Mouse (Mus musculus): ENCODE data around the gene Man1a.

The Man1a gene

DNA sequence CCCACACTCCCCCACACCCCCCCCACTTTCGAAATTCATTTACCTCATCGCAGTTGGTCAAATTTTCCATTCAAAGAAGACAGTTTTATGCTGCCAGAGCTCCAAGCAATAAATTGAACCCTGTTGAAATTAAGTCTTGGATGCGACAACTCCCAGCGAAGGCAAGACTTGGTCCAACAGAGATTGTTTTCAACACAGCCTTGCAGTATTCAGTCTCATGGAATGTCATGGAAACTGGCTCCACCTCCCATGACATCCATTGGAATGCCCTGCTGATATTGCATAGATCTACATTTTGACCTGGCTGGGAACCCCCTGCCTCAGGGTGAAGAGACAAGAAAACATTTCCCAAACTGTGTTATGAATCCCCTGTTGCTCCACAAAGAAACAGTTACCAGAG lies at the start of gene Man1a:
TSS of gene Man1a (minus strand) at position 190 of the 400 bp plus-strand sequence.
- peak; percentile 5 for DNase-seq (ENCODE audit: low spot score)

DNA sequence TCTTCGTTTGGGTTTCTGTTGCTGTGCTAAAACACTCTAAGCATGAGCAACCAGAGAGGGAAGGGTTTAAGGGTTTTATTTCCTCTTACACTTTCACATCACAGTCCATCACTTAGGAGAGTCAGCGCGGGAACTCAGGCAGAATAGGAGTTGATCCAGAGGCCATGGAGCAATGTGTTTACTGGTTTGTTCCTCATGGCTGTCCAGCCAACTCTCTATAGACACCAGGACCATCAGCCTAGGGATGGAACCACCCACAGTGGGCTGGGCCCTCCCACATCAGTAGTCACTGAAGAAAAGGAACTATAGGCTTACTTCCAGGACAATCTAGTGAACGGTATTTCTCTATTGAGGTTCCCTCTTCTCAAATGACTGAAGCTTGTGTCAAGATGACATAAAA lies 45.4 kb upstream of the Man1a start:
- DNase-seq (ENCODE audit: low spot score), result no peak

DNA sequence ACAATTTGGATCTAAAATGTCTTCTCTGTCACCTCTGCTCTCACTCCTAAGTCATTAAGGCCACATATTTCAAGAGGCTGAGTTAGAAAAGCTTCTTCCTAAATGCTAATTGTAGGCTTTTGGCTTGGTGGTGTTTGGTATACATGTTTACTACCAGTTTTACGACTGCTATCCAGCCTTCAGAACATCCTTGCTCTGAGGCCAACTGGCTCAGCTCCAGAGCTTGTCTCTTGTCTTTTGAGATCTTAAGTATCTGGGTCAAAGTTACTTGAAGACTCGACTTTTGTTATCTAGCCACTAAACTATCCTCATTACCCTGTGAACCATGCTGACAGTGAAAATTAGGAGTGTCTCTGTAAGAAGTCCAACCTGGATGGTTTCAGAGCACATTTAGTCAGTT lies 44.0 kb upstream of the Man1a start:
- DNase-seq (ENCODE audit: low spot score), result peak; percentile 36

DNA sequence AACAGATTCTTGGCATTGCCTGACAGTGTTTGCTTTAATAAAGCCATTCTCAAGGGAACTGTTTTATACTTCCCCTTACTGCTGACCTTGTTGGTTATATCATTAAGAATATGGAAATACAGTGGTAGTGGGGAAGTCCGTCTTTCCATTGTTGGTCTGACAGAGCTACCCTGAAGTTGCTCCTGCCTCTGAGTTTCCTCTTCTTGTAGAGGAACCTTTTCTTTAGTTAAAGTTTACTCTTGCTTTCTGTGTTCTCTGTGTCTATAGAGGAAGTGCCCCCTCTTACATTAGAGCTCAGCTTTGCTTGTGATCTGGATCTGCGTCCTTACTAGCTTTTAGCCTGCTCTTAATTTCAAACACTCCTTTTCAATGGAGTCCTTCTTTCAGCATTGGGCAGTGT lies 42.9 kb upstream of the Man1a start:
- DNase-seq (ENCODE audit: low spot score), result no peak

DNA sequence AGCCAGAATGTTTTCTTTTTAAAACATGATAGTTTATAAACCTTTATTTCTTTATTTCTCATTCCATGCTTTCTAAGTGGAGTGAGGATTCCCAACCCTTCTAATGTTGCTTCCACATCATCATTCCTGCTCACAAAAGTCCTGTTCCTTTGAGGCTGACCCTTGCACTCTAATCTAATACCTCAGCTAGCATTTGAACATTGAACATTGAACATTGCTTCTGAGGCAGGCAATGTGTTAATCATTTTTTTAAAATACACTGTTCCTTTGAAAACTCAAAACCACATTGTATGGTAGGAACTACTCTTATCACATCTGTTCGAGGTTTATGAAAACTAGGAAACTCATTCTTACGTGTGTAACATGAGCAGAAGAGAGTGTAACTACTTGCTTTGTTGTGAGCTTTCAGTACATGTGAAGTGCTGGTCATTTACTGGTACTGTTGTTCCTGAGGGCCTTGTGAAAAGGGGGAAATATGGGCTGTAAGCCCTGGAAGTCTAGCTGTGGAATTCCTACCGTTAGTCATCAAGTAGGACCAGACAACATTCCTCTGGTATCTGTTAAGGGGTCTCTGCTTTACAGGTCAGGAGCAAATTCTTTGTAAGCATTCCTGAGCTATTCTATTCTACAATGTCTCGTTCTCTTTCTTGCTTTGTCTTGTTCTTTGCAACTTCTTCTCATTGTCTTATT lies 42.0 kb upstream of the Man1a start:
- DNase-seq (ENCODE audit: low spot score), result no peak

DNA sequence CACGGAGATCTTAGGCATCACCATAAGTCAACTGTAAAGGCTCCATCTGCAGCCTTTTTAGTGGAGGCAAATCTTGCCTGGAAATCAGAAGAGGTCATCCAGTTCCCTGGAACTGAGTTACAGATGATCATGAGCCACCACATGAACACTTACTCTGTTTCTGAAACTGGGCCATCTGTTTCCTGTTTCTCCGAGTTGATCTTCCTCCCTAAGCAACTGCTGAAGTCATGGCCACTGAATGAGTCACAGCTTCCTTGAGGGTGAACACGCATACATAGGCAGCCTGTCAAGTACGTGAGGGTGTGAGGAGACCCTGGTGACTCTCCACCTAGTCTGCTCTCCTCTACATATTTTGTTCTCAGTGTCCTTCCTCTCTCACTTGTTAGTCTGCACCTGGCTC lies 41.4 kb upstream of the Man1a start:
- DNase-seq (ENCODE audit: low spot score), result no peak

DNA sequence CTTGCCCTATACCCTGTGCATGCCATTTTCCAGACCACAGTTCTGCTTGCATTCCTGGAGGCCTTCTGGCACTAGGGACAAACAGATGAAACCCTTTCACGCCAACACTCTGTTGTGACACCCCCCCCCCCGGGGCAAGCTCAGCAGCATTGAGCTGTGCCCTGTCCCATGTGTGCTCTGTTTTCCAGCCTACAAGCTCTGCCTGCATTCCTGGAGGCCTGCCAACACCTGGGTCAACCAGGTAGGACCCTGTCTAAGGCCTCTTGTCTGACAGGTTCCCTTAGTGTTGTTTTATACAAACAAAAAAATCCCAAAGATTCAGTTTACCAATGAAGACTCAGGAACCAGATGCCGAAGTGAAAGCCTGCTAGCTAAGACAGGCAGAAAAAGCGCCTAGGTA lies 27.3 kb upstream of the Man1a start:
- no peak for DNase-seq (ENCODE audit: low spot score)

DNA sequence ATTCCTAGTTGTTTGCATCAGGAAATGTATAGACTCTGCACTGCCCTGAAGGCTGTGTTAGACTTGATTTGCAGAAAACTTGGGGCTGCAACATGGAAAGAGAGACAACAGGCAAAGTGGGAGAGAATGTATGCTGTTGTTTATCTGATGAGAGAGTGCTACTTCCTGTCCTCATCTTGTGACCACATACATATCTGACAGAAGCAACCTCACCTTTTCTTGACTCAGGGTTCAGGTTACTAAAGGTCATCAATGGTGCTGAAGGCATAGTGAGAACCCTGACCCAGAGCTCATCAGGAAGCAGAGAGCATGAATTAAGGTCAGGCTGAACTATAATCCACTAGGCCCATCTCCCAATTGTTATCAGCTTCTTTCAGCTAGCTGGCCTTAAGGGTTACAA lies 15.7 kb upstream of the Man1a start:
- no peak for DNase-seq (ENCODE audit: low spot score)

DNA sequence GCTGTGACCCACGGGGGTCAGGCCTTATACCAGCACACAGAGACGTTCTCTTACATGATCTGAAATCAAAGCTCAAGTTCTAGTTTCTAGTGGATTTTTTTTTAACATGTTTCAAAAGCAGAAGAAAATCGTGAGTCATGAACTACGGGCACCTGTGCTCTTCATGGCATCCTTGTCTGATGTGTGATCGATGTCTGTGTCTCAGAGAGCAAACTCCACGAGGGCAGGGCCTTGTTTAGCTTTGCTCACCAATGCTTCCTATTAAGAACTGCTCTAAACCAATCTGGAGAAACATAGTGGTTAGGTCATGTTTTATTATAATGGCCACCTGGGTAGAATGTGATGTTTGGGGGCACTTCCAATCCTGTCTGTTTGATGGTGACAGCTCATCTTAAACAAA lies 13.5 kb upstream of the Man1a start:
- no peak for DNase-seq (ENCODE audit: low spot score)

DNA sequence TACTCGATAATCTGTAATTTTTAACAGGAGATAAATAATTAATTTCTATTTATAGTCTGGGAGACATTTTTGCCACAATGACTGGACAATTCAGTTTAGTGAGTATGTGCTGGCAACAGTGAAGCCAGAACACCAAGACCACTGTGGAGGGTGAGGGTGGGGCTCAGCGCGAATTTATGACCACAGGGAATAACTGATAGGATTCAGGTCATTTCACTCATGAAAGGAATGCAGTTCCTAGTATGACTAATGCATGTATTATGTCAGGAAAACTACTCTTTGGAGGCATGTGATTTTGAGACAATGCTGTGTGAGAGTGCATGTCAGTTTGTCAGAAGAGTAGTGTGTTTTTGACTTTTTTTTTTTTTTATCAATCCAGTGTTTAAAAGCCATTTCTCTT lies 10.9 kb upstream of the Man1a start:
- no peak for DNase-seq (ENCODE audit: low spot score)

DNA sequence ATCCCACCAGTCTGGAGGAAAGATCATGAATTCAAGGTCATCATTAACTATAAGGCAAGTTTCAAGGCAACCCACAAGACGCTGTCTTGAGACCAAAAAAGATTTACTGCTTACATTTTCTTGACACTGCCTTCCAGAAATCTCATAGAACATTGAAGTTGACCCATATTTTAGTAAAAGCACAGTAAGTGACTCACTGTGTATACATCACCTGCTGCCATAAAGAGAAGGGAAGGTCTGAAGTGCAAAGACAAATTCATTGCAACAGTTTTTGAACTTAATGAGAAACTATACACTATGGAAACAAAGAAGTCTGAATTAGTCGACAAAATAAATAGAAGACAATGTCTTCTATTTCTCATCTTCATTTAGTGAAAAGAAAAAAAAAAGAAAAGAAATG lies 8.7 kb upstream of the Man1a start:
- no peak for DNase-seq (ENCODE audit: low spot score)

DNA sequence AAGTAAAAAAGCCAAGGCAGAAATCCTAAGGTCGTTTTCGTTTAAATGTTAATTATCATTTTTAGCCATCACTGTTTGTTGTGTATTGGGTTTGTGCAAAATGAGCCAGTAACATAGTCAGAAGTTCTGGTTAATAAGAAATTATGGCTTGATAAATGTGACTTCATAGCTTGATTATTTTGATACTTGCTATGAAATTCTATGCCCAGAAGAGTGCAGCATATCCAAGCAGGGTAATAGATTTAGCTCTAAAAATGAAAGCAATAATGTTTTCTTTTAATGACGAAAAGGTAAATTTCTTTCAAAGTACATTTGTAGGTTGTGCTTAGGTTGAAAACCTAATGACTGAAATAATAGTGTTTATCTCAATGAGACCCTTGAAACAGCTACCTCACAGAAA lies 596 bp upstream of the Man1a start:
- DNase-seq (ENCODE audit: low spot score), result no peak

DNA sequence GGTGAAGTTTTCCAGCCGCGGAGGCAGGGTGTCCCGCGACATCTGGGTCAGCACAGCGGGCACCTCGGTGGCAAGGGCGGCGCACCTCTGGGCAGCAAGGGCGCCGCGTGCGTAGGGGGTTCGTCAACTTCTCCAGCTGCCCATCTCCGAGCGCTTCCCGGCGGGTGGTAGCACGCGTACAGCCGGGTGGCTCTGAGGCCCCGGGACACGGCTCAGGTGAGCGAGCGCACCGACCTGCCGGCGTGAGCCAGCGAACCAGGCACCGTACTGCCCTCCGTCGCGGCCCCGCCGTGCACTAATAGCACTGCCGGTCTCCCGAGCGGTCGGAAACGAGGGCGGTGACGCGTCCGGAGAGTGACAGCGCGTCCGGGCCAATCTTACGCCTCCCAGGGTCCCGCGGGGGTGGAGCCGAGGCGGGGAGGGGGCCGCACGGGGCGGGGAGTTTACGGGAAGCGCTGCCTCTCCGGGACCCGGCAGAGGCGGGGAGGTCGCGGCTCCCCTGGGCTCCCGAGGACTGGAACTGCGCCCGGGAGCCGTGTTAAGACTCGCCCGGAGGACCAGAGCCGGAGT lies 883 bp downstream of the Man1a start:
- peak; percentile 97 for DNase-seq (ENCODE audit: low spot score)

DNA sequence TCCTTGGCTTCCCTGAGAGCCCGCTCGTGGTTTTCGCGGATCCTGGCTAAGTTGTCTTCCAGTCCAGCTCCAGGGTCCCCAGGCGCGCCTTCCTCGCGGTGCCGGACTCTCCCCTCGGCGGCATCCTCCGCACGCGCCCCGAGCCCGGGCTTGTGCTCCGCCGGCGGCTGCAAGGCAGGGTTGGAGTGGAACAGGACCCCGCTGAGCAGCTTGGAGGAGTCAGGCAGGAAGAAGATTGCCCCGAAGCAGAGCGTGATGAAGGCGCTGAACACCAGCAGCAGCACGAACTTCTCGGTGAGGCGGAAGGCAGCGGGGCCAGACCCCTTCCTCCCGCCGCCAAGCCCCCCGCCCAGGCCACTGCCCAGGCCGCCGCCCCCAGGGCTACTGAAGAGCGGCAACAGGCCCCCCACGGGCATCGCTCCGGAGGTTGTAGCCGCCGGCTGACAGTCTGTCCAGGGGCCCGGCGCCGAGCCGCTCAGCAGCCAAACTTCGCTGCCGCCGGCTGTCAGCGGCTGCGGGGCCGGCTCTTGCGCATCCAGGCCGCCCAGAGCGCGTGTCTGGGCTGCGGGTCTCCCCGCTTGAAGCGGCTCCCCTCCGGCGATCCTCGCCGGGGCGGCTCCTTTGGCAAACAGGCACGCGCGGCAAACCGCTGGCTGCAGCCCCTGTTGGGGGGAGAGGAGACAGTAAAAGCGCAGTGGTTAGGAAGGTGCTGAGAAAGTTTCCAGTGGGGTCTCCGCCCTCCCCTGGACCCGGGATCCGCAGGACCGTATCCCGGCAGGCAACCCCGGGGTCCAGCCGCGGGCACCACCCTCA lies 1.6 kb downstream of the Man1a start:
- DNase-seq (ENCODE audit: low spot score), result peak; percentile 47

DNA sequence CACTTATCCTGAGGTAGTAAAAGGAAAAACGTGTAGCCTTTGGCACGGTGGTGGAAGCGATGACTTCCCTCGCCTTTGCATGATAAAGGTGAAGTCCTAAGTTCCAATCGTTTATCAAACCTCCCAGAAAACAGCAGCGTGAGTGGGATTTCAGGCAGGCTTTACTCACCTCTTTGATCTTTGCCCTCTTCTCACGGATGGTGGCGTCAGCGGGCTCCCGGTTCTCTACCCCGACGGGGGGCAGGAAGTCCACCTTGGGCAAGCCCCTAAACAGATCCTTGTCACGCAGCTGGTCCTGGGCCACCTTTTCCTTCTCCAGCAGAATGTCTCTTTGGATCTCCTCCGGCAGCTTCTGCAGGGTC lies 2.2 kb downstream of the Man1a start:
- DNase-seq (ENCODE audit: low spot score), result no peak

DNA sequence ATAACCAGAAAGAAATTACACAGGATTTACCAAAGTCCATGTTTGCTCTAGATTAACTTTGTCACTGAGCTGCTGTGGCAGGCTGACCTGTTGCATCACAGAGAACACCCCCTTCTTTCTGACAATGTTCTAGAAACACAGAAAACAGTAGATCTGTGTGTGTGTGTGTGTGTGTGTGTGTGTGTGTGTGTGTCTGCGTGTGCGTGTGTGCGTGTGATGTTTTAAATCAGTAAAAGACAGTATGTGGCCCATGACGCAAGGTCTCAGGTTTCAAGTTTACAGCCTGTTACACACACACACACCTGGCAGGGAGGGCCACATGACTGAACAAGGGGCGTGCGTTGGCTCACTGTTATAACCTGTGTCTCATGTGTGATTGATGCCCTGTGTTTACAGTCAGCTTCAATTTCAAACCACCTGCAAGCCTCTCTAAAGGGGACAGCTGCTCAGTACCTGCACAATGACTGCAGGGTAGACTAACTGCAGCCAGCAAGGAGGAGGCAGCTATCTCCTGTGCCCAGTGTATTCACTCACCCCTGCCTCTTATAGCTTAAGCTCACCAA lies 2.7 kb downstream of the Man1a start:
- no peak for DNase-seq (ENCODE audit: low spot score)

DNA sequence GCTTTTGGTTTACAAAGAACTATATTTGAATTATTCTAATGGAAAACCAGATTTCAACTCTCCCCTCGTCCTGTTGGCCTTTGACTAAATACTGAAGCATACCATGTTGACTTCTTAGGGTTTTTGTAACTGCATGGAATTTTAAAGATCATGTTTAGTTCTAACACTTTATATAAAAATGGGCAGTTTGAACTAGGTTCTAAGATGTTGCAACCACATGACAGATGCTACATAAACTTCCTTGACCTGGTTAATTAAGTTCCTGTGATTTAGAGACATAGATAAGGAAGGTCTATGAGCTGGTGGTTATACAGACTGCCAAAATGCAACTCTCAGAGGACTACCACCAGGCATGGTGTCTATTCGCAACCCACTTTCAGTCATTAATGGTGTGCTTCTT lies 4.1 kb downstream of the Man1a start:
- DNase-seq (ENCODE audit: low spot score), result no peak

DNA sequence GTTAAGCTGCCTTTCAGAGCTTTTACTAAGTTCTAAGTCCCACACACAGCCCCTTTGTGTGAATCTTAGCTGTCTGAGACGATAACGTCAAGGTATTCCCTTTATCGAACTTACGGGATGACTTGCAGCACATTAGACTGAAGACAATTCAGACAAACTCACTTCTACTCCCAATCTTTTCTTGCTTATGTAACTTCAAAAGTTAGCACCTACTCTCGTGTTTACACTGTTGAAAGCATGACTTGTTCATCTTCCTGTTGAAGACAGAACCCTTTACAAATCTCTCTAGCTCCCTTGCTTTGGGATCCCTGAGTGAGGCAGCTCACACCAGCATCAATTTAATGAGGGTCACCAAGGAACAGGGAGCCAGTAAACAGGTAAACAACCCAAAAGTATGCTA lies 5.9 kb downstream of the Man1a start:
- DNase-seq (ENCODE audit: low spot score), result no peak

DNA sequence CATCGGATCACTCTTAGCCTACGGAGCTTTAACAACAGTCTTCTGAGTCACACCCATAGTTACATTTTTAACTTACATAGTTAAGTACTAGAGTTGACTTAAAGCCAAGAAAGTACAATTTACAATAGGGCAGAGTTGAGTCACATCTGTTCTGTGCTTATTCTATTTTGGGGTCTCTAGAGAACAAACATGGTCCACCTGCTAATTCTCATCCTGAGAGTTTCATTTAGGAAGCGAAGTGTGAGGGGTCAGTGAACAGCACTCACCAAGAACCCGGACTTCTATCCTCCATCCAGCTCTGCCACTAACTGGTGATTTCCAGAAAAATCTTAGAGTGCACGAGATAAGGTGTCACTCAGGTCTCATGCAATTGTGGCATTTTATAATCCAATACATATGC lies 7.0 kb downstream of the Man1a start:
- DNase-seq (ENCODE audit: low spot score), result no peak

DNA sequence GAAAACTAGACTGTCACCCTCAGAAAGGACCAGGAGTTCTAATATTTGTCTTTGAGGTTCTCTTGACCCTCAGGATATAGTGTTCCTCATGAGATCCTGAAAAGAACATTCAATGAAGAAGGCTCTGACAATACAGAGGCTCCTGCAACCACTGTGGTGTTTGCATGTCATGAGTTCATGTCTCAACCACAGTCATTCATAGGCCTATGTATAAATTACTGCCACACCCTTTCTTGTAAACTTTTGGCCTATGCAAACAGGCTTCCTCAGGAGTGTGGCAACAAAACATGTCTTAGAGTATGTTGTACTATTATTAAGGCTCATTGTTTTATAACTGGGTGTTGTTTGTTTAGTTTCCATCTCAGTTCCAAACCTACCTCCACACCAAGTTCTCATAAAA lies 9.7 kb downstream of the Man1a start:
- DNase-seq (ENCODE audit: low spot score), result no peak

DNA sequence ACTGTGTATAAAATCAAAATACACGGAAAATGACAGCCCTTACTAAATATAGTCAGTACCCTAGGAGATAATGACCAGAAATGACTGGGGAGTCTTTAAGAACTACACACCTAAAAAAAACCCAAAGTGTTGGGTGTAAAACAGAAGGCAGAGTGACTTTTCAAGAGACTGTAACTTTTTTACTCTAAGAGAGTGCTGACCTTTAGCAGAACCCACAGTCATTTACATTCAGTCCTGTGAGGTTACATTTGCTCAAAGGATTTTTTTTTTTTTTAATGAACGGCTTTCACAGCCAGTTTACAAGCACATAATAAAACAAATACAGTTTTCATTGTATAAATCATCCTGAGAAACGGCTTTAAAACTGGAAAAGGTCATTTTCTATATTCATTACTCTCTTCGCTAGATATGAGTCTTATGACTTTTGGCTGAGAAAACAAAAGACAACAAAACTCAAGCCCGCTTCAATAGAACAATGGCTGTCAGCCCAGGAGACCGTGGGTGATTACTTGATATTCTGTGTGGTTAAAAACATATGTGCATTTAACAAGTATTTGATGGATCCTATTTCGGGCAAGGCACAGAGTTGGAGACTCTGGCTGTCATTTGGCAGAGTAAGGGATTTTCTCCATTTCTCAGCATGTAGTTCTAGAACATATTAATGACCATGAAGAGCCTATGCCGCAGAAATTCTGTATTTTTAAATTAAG lies 12.7 kb downstream of the Man1a start:
- no peak for DNase-seq (ENCODE audit: low spot score)

DNA sequence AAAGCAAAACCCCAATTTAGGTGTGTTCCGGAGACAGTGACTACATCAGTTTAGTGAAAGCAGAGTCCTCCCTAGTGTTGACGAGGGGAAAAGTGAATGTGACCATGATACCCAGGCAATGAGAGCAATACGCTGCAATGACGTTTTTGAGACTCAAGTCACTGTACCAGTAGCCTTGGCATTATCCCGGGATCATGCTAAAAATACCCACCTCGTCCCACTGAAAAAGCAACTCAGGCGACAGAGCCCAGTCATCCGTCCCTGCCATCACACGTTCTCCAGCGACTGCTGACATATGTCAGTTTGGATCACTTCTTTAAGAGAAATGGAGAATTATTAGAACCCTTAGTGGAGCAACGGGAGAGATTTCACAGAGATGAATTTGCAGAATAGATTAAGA lies 13.6 kb downstream of the Man1a start:
- DNase-seq (ENCODE audit: low spot score), result no peak

DNA sequence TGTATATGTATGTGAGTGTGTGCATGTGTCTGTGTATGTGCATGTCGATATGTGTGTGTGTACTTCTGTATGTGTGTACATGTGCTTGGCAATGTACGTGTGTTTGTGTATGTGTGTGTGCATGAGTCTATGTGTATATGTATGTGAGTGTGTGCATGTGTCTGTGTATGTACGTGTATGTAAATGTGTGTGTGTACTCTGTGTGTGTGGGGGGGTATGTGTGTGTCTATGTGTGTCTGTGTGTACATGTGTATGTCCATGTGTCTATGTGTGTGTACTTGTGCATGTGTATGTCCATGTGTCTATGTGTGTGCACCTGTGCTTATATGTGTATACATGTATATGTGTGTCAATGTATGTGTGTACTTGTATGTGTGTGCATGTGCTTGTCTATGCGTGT lies 15.2 kb downstream of the Man1a start:
- DNase-seq (ENCODE audit: low spot score), result no peak

Data from ovary, postnatal 36 days (tissue).